ENCODE assay signal across 9 mouse cellular contexts in genomic region chr2:173171470-173171869, GRCm38 (mm10). TPM values are rescaled to one million over a fixed set of nuclear protein-coding genes. Genes with fewer than 3 reads are reported as not detected.
DNase-seq lines count a peak whose midpoint lies in the region; ATAC-seq and TF ChIP-seq lines count a peak whose summit lies in the region.
"Had no signal": no experiment of that assay in that cellular context is flagged by ENCODE, and none has a peak within 500 bp of the region (broad histone marks: within the 10 kb centered on the region; RNA-seq: fewer than 3 reads in every experiment).

No protein-coding gene starts in this region.

- H3K9ac ChIP-seq in lung, embryonic 14.5 days: no peak overlapping the region
- H3K9ac ChIP-seq in embryonic facial prominence, embryonic 11.5 days (replicated peaks; ENCODE audit: low read length): peak overlapping the region; percentile 35
- peak overlapping the region; percentile 44 for H3K9ac ChIP-seq in midbrain, embryonic 12.5 days (replicated peaks)

- intact Hi-C loops in heart, postnatal 14 days (cut with DNase I): no loop called here

- peak overlapping the region; percentile 11 for H3K4me3 ChIP-seq in lung, embryonic 14.5 days (ENCODE audit: low read depth, low read length)
- no peak overlapping the region for H3K4me3 ChIP-seq in embryonic facial prominence, embryonic 11.5 days (ENCODE audit: low read depth, low read length)
- H3K4me3 ChIP-seq in midbrain, embryonic 12.5 days: 0 out of 2 replicates have a peak overlapping the region, but pooled peaks have one; percentile 12

- under 1% methylated on average over 30 of the region's 30 CpGs for WGBS in lung, embryonic 14.5 days
- WGBS in embryonic facial prominence, embryonic 11.5 days: 3% methylated on average over 30 of the region's 30 CpGs
- under 1% methylated on average over 30 of the region's 30 CpGs for WGBS in midbrain, embryonic 12.5 days

- H3K4me1 ChIP-seq in lung, embryonic 14.5 days (ENCODE audit: insufficient read depth): peaks cover 9% of the 10 kb centered on the region
- peaks cover 12% of the 10 kb centered on the region for H3K4me1 ChIP-seq in embryonic facial prominence, embryonic 11.5 days (ENCODE audit: control insufficient read depth, insufficient read depth, low read length)
- H3K4me1 ChIP-seq in midbrain, embryonic 12.5 days: peaks cover 36% of the 10 kb centered on the region

- H3K4me2 ChIP-seq in lung, embryonic 14.5 days: peak overlapping the region; percentile 57
- peak overlapping the region; percentile 31 for H3K4me2 ChIP-seq in embryonic facial prominence, embryonic 11.5 days (ENCODE audit: low read depth, low read length)
- peak overlapping the region; percentile 49 for H3K4me2 ChIP-seq in midbrain, embryonic 12.5 days (replicated peaks)

- no peak for TF ChIP-seq CTCF in lung, embryonic 14.5 days (IDR thresholded peaks at IDR 0.05; ENCODE audit: low read depth)

- peak; percentile 38; the same call in 1 of the 2 replicates for ATAC-seq in lung, embryonic 14.5 days (ENCODE audit: insufficient read depth)
- no peak for ATAC-seq in embryonic facial prominence, embryonic 11.5 days (replicated peaks; ENCODE audit: insufficient number of reproducible peaks, low FRiP score, low TSS enrichment, low read depth)
- ATAC-seq in midbrain, embryonic 12.5 days (ENCODE audit: low FRiP score, low read depth): peak; percentile 20

- peaks cover 35% of the 10 kb centered on the region for H3K27me3 ChIP-seq in lung, embryonic 14.5 days (ENCODE audit: insufficient read depth, low read length)
- peaks cover 5% of the 10 kb centered on the region; the same call in 1 of the 2 replicates for H3K27me3 ChIP-seq in embryonic facial prominence, embryonic 11.5 days (ENCODE audit: control insufficient read depth, insufficient read depth, low read length)
- no peaks in the 10 kb centered on the region; the same call in 1 of the 2 replicates for H3K27me3 ChIP-seq in midbrain, embryonic 12.5 days

- no peaks in the 10 kb centered on the region for H3K9me3 ChIP-seq in lung, embryonic 14.5 days (ENCODE audit: low read depth, low read length)
- H3K9me3 ChIP-seq in embryonic facial prominence, embryonic 11.5 days (replicated peaks; ENCODE audit: control insufficient read depth, low read length): no peaks in the 10 kb centered on the region
- peaks cover 6% of the 10 kb centered on the region; the same call in 1 of the 2 replicates for H3K9me3 ChIP-seq in midbrain, embryonic 12.5 days

- DNase-seq in lung, embryonic 14.5 days: peak; percentile 73
- no peak for DNase-seq in lung, adult 18-20 months
- peak; percentile 43 for DNase-seq in embryonic facial prominence, embryonic 11.5 days (ENCODE audit: low spot score)
- DNase-seq in heart, postnatal 14 days: peak; percentile 25 to 39
- peak; percentile 93 for DNase-seq in kidney, postnatal 14 days
- DNase-seq in urinary bladder, adult 2 months (ENCODE audit: low spot score): peak; percentile 62
- no peak for DNase-seq in cerebellum, adult 11-12 months

- H3K27ac ChIP-seq in lung, embryonic 14.5 days (ENCODE audit: low read depth): no peak overlapping the region
- no peak overlapping the region for H3K27ac ChIP-seq in embryonic facial prominence, embryonic 11.5 days (replicated peaks; ENCODE audit: low read depth, low read length)
- H3K27ac ChIP-seq in midbrain, embryonic 12.5 days (replicated peaks): peak overlapping the region; percentile 97

- H3K36me3 ChIP-seq in lung, embryonic 14.5 days (ENCODE audit: insufficient read depth): no peaks in the 10 kb centered on the region
- no peaks in the 10 kb centered on the region for H3K36me3 ChIP-seq in embryonic facial prominence, embryonic 11.5 days (replicated peaks; ENCODE audit: control insufficient read depth, insufficient read depth, low read depth, low read length)
- no peaks in the 10 kb centered on the region for H3K36me3 ChIP-seq in midbrain, embryonic 12.5 days

RNA-seq across cellular contexts. Expression of gene Pck1, which starts 18.6 kb away (rescaled TPM):
- polyA plus RNA-seq in lung, embryonic 14.5 days (2014; fragmentation: Nextera tagmentation; extraction: Ambion mirVana): not detected in 2 replicates
- polyA plus RNA-seq in embryonic facial prominence, embryonic 11.5 days (2014; fragmentation: Nextera tagmentation; extraction: Ambion mirVana): not detected in 2 replicates
- total RNA-seq in heart, postnatal 14 days (2021): 10 to 100 TPM in 1 of 2 experiments, 1 to 10 TPM in 1; 7.2 to 42.3 TPM
- polyA plus RNA-seq in midbrain, embryonic 12.5 days (2016; fragmentation: Nextera tagmentation; extraction: Ambion mirVana): not detected in 2 replicates
- 5.4 and 5.9 TPM in 2 replicates for polyA plus RNA-seq in urinary bladder, adult 2 months (2012; rRNA removed)

RNA-seq across cellular contexts. Expression of gene Zbp1, which starts 47.3 kb away (rescaled TPM):
- 0.34 and 0.41 TPM in 2 replicates for polyA plus RNA-seq in lung, embryonic 14.5 days (2014; fragmentation: Nextera tagmentation; extraction: Ambion mirVana)
- not detected in 2 replicates for polyA plus RNA-seq in embryonic facial prominence, embryonic 11.5 days (2014; fragmentation: Nextera tagmentation; extraction: Ambion mirVana)
- total RNA-seq in heart, postnatal 14 days (2021): under 1 TPM; 0.31 to 0.44 TPM
- 0.63 and 0.80 TPM in 2 replicates for polyA plus RNA-seq in midbrain, embryonic 12.5 days (2016; fragmentation: Nextera tagmentation; extraction: Ambion mirVana)
- 11.3 and 15.7 TPM in 2 replicates for polyA plus RNA-seq in urinary bladder, adult 2 months (2012; rRNA removed)

RNA-seq across cellular contexts. Expression of gene Ctcfl, which starts 52.1 kb away (rescaled TPM):
- 0.05 and 0.07 TPM in 2 replicates for polyA plus RNA-seq in lung, embryonic 14.5 days (2014; fragmentation: Nextera tagmentation; extraction: Ambion mirVana)
- not detected in 2 replicates for polyA plus RNA-seq in embryonic facial prominence, embryonic 11.5 days (2014; fragmentation: Nextera tagmentation; extraction: Ambion mirVana)
- total RNA-seq in heart, postnatal 14 days (2021): under 1 TPM; 0.07 TPM
- 0.07 TPM in 1 of 2 replicates, not detected in the other for polyA plus RNA-seq in midbrain, embryonic 12.5 days (2016; fragmentation: Nextera tagmentation; extraction: Ambion mirVana)
- polyA plus RNA-seq in urinary bladder, adult 2 months (2012; rRNA removed): not detected in 2 replicates
- polyA plus RNA-seq: frontal cortex, adult 2 months had no signal

Comparison
In these comparisons a context has a peak if more than half of its experiments do, and no peak if none do; other contexts are left out.
1. DNase-seq: peak in lung, embryonic 14.5 days (single experiment), embryonic facial prominence, embryonic 11.5 days (single experiment), heart, postnatal 14 days (2 of 2), kidney, postnatal 14 days (single experiment) and urinary bladder, adult 2 months (single experiment); none in lung, adult 18-20 months (0 of 2) and cerebellum, adult 11-12 months (single experiment).
2. Peak in every context shown above with its lines, with median percentiles within 50 percentile points of each other: H3K4me2 ChIP-seq.